Mouse (Mus musculus): ENCODE results near the gene Oxnad1.
"Not testable (repeated sequence)": the region's sequence is repeated elsewhere in the genome, so short reads cannot be mapped to it uniquely, and the experiment has no call there.

The Oxnad1 gene

GRCm38 (mm10) chr14:32082891-32083290 lies 2.3 kb upstream of the Oxnad1 start:
- Histone ChIP-seq H3K27me3 (ENCODE audit: insufficient read depth, low read length) (no peaks in the 10 kb centered on the region), H3K36me3 (ENCODE audit: insufficient read depth, low read length) (peaks cover 34% of the 10 kb centered on the region), H3K4me3 (replicated peaks; ENCODE audit: low read length) (no peak overlapping the region), H3K4me1 (replicated peaks; ENCODE audit: low read depth, low read length) (peaks cover 57% of the 10 kb centered on the region), H3K9me3 (ENCODE audit: low read length) (no peaks in the 10 kb centered on the region)
- TF ChIP-seq POU5F1 (IDR thresholded peaks at IDR 0.05; ENCODE audit: borderline replicate concordance, low read length): no peak
- TF ChIP-seq NANOG (IDR thresholded peaks at IDR 0.05; ENCODE audit: borderline replicate concordance, low read length): no peak
- TF ChIP-seq CTCF (conservative IDR thresholded peaks at IDR 0.05; ENCODE audit: low read length): no peak

- no peaks in the 10 kb centered on the region for H3K27me3 ChIP-seq (ENCODE audit: insufficient read depth, low read length)
- H3K9me3 ChIP-seq (ENCODE audit: low read length): no peaks in the 10 kb centered on the region
- peaks cover 36% of the 10 kb centered on the region for H3K36me3 ChIP-seq (ENCODE audit: insufficient read depth, low read length)
- H3K4me1 ChIP-seq (replicated peaks; ENCODE audit: low read depth, low read length): peaks cover 55% of the 10 kb centered on the region
- H3K4me3 ChIP-seq (replicated peaks; ENCODE audit: low read length): no peak overlapping the region
- TF ChIP-seq NANOG (IDR thresholded peaks at IDR 0.05; ENCODE audit: borderline replicate concordance, low read length) (no peak), POU5F1 (IDR thresholded peaks at IDR 0.05; ENCODE audit: borderline replicate concordance, low read length) (no peak), CTCF (conservative IDR thresholded peaks at IDR 0.05; ENCODE audit: low read length) (no peak)
These were observed 1.7 kb upstream of the Oxnad1 start for GRCm38 (mm10) chr14:32083466-32083865.

- peaks cover 62% of the 10 kb centered on the region for H3K4me1 ChIP-seq (replicated peaks; ENCODE audit: low read depth, low read length)
- H3K36me3 ChIP-seq (ENCODE audit: insufficient read depth, low read length): peaks cover 52% of the 10 kb centered on the region
- no peaks in the 10 kb centered on the region for H3K27me3 ChIP-seq (ENCODE audit: insufficient read depth, low read length)
- TF ChIP-seq CTCF (conservative IDR thresholded peaks at IDR 0.05; ENCODE audit: low read length) (peak; percentile 12; the same call in 1 of the 2 replicates), POU5F1 (IDR thresholded peaks at IDR 0.05; ENCODE audit: borderline replicate concordance, low read length) (no peak), NANOG (IDR thresholded peaks at IDR 0.05; ENCODE audit: borderline replicate concordance, low read length) (no peak)
- H3K9me3 ChIP-seq (ENCODE audit: low read length): no peaks in the 10 kb centered on the region
- peak within 1 kb of the TSS; percentile 84 for H3K4me3 ChIP-seq (replicated peaks; ENCODE audit: low read length)
These were observed 470 bp downstream of the Oxnad1 start, which contains the start of gene Dph3 for GRCm38 (mm10) chr14:32085486-32086201. Dph3 (minus strand) TSS chr14:32085729.

- TF ChIP-seq CTCF (conservative IDR thresholded peaks at IDR 0.05; ENCODE audit: low read length): no peak
- TF ChIP-seq POU5F1 (IDR thresholded peaks at IDR 0.05; ENCODE audit: borderline replicate concordance, low read length): no peak
- TF ChIP-seq NANOG (IDR thresholded peaks at IDR 0.05; ENCODE audit: borderline replicate concordance, low read length): no peak
- Histone ChIP-seq H3K27me3 (ENCODE audit: insufficient read depth, low read length) (no peaks in the 10 kb centered on the region), H3K9me3 (ENCODE audit: low read length) (no peaks in the 10 kb centered on the region), H3K4me3 (replicated peaks; ENCODE audit: low read length) (peak overlapping the region; percentile 84), H3K36me3 (ENCODE audit: insufficient read depth, low read length) (peaks cover 53% of the 10 kb centered on the region), H3K4me1 (replicated peaks; ENCODE audit: low read depth, low read length) (peaks cover 62% of the 10 kb centered on the region)
These were observed 1.1 kb downstream of the Oxnad1 start for GRCm38 (mm10) chr14:32086226-32086625.

DNA sequence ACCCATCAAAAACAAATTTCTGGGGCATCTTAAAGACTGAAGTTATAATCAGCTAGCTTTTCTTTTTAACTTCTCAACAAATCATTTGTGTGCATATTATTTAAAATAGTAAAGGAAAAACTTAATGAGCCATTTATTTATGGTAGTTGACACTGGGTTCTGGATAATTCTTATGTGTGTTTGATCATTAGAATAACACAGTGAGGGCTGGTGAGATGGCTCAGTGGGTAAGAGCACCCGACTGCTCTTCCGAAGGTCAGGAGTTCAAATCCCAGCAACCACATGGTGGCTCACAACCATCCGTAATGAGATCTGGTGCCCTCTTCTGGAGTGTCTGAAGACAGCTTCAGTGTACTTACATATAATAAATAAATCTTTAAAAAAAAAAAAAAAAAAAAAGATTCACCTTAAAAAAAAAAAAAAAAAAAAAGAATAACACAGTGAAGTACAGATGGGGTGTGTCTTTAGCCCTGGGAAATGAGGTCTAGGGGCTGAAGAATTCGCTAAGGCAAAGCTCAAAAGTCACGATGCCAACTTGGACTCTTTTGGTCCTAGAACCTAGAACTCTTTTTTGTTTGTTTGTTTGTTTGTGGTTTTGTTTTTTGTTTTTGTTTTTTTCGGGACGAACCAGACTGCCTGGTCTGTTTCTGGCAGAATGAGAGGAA lies 2.5 kb downstream of the Oxnad1 start:
- not testable (repeated sequence) for H3K9me3 ChIP-seq (ENCODE audit: low read length); H3K27me3 ChIP-seq (ENCODE audit: insufficient read depth, low read length)
- Histone ChIP-seq H3K36me3 (ENCODE audit: insufficient read depth, low read length) (peaks cover 53% of the 10 kb centered on the region), H3K4me1 (replicated peaks; ENCODE audit: low read depth, low read length) (peaks cover 58% of the 10 kb centered on the region), H3K4me3 (replicated peaks; ENCODE audit: low read length) (peak overlapping the region; percentile 84)

- TF ChIP-seq NANOG (IDR thresholded peaks at IDR 0.05; ENCODE audit: borderline replicate concordance, low read length): no peak
- Histone ChIP-seq H3K4me1 (replicated peaks; ENCODE audit: low read depth, low read length) (peaks cover 49% of the 10 kb centered on the region), H3K4me3 (replicated peaks; ENCODE audit: low read length) (no peak overlapping the region), H3K27me3 (ENCODE audit: insufficient read depth, low read length) (no peaks in the 10 kb centered on the region), H3K9me3 (ENCODE audit: low read length) (no peaks in the 10 kb centered on the region), H3K36me3 (ENCODE audit: insufficient read depth, low read length) (peaks cover 75% of the 10 kb centered on the region)
These were observed 6.0 kb downstream of the Oxnad1 start for GRCm38 (mm10) chr14:32091124-32091523.

- Histone ChIP-seq H3K36me3 (ENCODE audit: insufficient read depth, low read length) (peaks cover 81% of the 10 kb centered on the region), H3K4me3 (replicated peaks; ENCODE audit: low read length) (no peak overlapping the region), H3K9me3 (ENCODE audit: low read length) (no peaks in the 10 kb centered on the region), H3K27me3 (ENCODE audit: insufficient read depth, low read length) (no peaks in the 10 kb centered on the region), H3K4me1 (replicated peaks; ENCODE audit: low read depth, low read length) (peaks cover 44% of the 10 kb centered on the region)
- TF ChIP-seq CTCF (conservative IDR thresholded peaks at IDR 0.05; ENCODE audit: low read length) (no peak), POU5F1 (IDR thresholded peaks at IDR 0.05; ENCODE audit: borderline replicate concordance, low read length) (no peak), NANOG (IDR thresholded peaks at IDR 0.05; ENCODE audit: borderline replicate concordance, low read length) (no peak)
These were observed 6.5 kb downstream of the Oxnad1 start for GRCm38 (mm10) chr14:32091704-32092103.

- Histone ChIP-seq H3K4me1 (replicated peaks; ENCODE audit: low read depth, low read length) (peaks cover 33% of the 10 kb centered on the region), H3K4me3 (replicated peaks; ENCODE audit: low read length) (no peak overlapping the region), H3K36me3 (ENCODE audit: insufficient read depth, low read length) (peaks cover 94% of the 10 kb centered on the region), H3K27me3 (ENCODE audit: insufficient read depth, low read length) (no peaks in the 10 kb centered on the region), H3K9me3 (ENCODE audit: low read length) (no peaks in the 10 kb centered on the region)
- TF ChIP-seq NANOG (IDR thresholded peaks at IDR 0.05; ENCODE audit: borderline replicate concordance, low read length) (no peak), POU5F1 (IDR thresholded peaks at IDR 0.05; ENCODE audit: borderline replicate concordance, low read length) (no peak), CTCF (conservative IDR thresholded peaks at IDR 0.05; ENCODE audit: low read length) (no peak)
These were observed 7.8 kb downstream of the Oxnad1 start for GRCm38 (mm10) chr14:32093018-32093417.
